Mouse (Mus musculus) intestine, embryonic 16.5 days (tissue): ENCODE data around the gene Lefty1. TPM values are rescaled to one million over a fixed set of nuclear protein-coding genes. Genes with fewer than 3 reads are reported as not detected.
"Not testable (repeated sequence)": the region's sequence is repeated elsewhere in the genome, so short reads cannot be mapped to it uniquely, and the experiment has no call there.

Source experiments
- ATAC-seq: fragments of 200-750 bp; cut with Nextera tagmentation; 2 replicates; pipeline ENCODE4 v1.8.0; 2017; ENCODE audit warnings: moderate TSS enrichment, moderate library complexity
- H3K27ac ChIP-seq: fragments of 300-500 bp; sonication (generic); 2 replicates; pipeline ENCODE4 v1.5.1; 2014; ENCODE audit warnings: mild to moderate bottlenecking, low read length
- H3K27me3 ChIP-seq: fragments of 300-500 bp; sonication (generic); replicated peaks from 2 replicates; pipeline ENCODE4 v1.6.1; 2014; ENCODE audit warnings: low read length, control low read depth, mixed read lengths; ENCODE audit not compliant: control insufficient read depth, insufficient read depth
- H3K36me3 ChIP-seq: fragments of 300-500 bp; sonication (generic); 2 replicates; pipeline ENCODE4 v1.6.1; 2014; ENCODE audit warnings: low read length, control low read depth; ENCODE audit not compliant: control insufficient read depth, insufficient read depth
- H3K4me1 ChIP-seq: fragments of 300-500 bp; sonication (generic); 2 replicates; pipeline ENCODE4 v1.6.1; 2014; ENCODE audit warnings: low read length, control low read depth, mixed read lengths; ENCODE audit not compliant: control insufficient read depth, insufficient read depth
- H3K4me2 ChIP-seq: fragments of 300-500 bp; sonication (generic); 2 replicates; pipeline ENCODE4 v1.6.1; 2014; ENCODE audit warnings: low read depth, low read length, control low read depth
- H3K4me3 ChIP-seq: fragments of 300-500 bp; sonication (generic); 2 replicates; pipeline ENCODE4 v1.5.1; 2014; ENCODE audit warnings: mild to moderate bottlenecking, low read length
- H3K9ac ChIP-seq: fragments of 300-500 bp; sonication (generic); 2 replicates; pipeline ENCODE4 v1.6.1; 2014; ENCODE audit warnings: low read depth, low read length
- H3K9me3 ChIP-seq: fragments of 300-500 bp; sonication (generic); 2 replicates; pipeline ENCODE4 v1.6.1; 2016; ENCODE audit warnings: low read length, control low read depth; ENCODE audit not compliant: control insufficient read depth
- WGBS: fragments of 180-500 bp; shearing (Covaris S2); extraction: QIAGEN DNeasy Blood & Tissue Kit; methylation state at CpG from one replicate; pipeline ENCODE4 v1.1.7; 2014; 5-methylcytosine and 5-hydroxymethylcytosine counted together
- polyA plus RNA-seq: library from polyadenylated mRNA; unstranded; fragments of >200 nt; fragmentation: Nextera tagmentation; extraction: Ambion mirVana; gene quantifications from 2 replicates; pipeline ENCODE4 v1.2.1, GENCODE M21; 2015

Gene Lefty1
- polyA plus RNA-seq, 1 experiment from 2014 or later, result 1.8 TPM

GRCm38 (mm10) chr1:180936610-180937398, 2.0 kb downstream of the Lefty1 start:
- H3K4me1 ChIP-seq, result peaks cover 13% of the 10 kb centered on the region
- peak overlapping the region; percentile 49; the same call in 1 of the 2 replicates for H3K9ac ChIP-seq
- not testable (repeated sequence) for H3K27me3 ChIP-seq, H3K9me3 ChIP-seq, H3K36me3 ChIP-seq, H3K27ac ChIP-seq
- 4% methylated on average over 38 of the region's 41 CpGs for WGBS
- H3K4me3 ChIP-seq, result peak overlapping the region; percentile 39
- peak overlapping the region; percentile 60 for H3K4me2 ChIP-seq
- ATAC-seq, result peak; percentile 93

- not testable (repeated sequence) for H3K9ac ChIP-seq, H3K4me2 ChIP-seq, H3K27ac ChIP-seq, H3K4me3 ChIP-seq, ATAC-seq, H3K27me3 ChIP-seq, H3K36me3 ChIP-seq, H3K9me3 ChIP-seq
- WGBS, result 52% methylated on average over 13 of the region's 13 CpGs
- peaks cover 13% of the 10 kb centered on the region for H3K4me1 ChIP-seq
Observed at GRCm38 (mm10) chr1:180937631-180938030, 2.8 kb downstream of the Lefty1 start.

GRCm38 (mm10) chr1:180938781-180939180, 4.0 kb downstream of the Lefty1 start:
- WGBS, result 91% methylated on average over 2 of the region's 2 CpGs
- not testable (repeated sequence) for ATAC-seq, H3K36me3 ChIP-seq

GRCm38 (mm10) chr1:180940776-180941460, 6.1 kb downstream of the Lefty1 start:
- no peaks in the 10 kb centered on the region for H3K9me3 ChIP-seq
- peak overlapping the region; percentile 96 for H3K4me3 ChIP-seq
- no peaks in the 10 kb centered on the region for H3K36me3 ChIP-seq
- H3K4me2 ChIP-seq, result peak overlapping the region; percentile 94
- 85% methylated on average over 7 of the region's 7 CpGs for WGBS
- H3K27ac ChIP-seq, result no peak overlapping the region
- H3K4me1 ChIP-seq, result peaks cover 43% of the 10 kb centered on the region
- no peak overlapping the region for H3K9ac ChIP-seq
- no peak for ATAC-seq
- H3K27me3 ChIP-seq, result 0 out of 2 replicates have a peak, but pooled peaks cover 1% of the 10 kb centered on the region

More at GRCm38 (mm10) chr1:180938781-180939180, 4.0 kb downstream of the Lefty1 start:
- peaks cover 23% of the 10 kb centered on the region for H3K4me1 ChIP-seq
- not testable (repeated sequence) for H3K27me3 ChIP-seq, H3K4me2 ChIP-seq, H3K9ac ChIP-seq, H3K9me3 ChIP-seq, H3K27ac ChIP-seq, H3K4me3 ChIP-seq

- Histone ChIP-seq H3K4me1 (peaks cover 51% of the 10 kb centered on the region), H3K9ac (peak overlapping the region; percentile 94), H3K9me3 (no peaks in the 10 kb centered on the region), H3K4me3 (peak overlapping the region; percentile 96), H3K36me3 (no peaks in the 10 kb centered on the region), H3K4me2 (peak overlapping the region; percentile 94), H3K27ac (peak overlapping the region; percentile 87), H3K27me3 (no peaks in the 10 kb centered on the region)
- WGBS, result 5% methylated on average over 18 of the region's 18 CpGs
- peak; percentile 36 for ATAC-seq
Observed at GRCm38 (mm10) chr1:180941726-180942125, 6.9 kb downstream of the Lefty1 start.

- no peaks in the 10 kb centered on the region for H3K27me3 ChIP-seq
- peak within 1 kb of the TSS; percentile 94 for H3K9ac ChIP-seq
- peaks cover 50% of the 10 kb centered on the region for H3K4me1 ChIP-seq
- peak within 1 kb of the TSS; percentile 96 for H3K4me3 ChIP-seq
- H3K36me3 ChIP-seq, result no peaks in the 10 kb centered on the region
- WGBS, result under 1% methylated on average over 70 of the region's 73 CpGs
- peak within 1 kb of the TSS; percentile 87 for H3K27ac ChIP-seq
- peak within 1 kb of the TSS; percentile 94 for H3K4me2 ChIP-seq
- no peaks in the 10 kb centered on the region for H3K9me3 ChIP-seq
- peak; percentile 71 for ATAC-seq
Observed at GRCm38 (mm10) chr1:180942166-180943031, 7.6 kb downstream of the Lefty1 start, which contains the start of gene Tmem63a. TSS of gene Tmem63a (plus strand) at chr1:180942344.

- no peak for ATAC-seq
- H3K4me2 ChIP-seq, result peak overlapping the region; percentile 94
- peak overlapping the region; percentile 96 for H3K4me3 ChIP-seq
- no peaks in the 10 kb centered on the region for H3K36me3 ChIP-seq
- H3K27ac ChIP-seq, result peak overlapping the region; percentile 87
- no peaks in the 10 kb centered on the region for H3K27me3 ChIP-seq
- 48% methylated on average over 11 of the region's 11 CpGs for WGBS
- peaks cover 50% of the 10 kb centered on the region for H3K4me1 ChIP-seq
- H3K9me3 ChIP-seq, result no peaks in the 10 kb centered on the region
- peak overlapping the region; percentile 94 for H3K9ac ChIP-seq
Observed at GRCm38 (mm10) chr1:180943032-180943644, 8.3 kb downstream of the Lefty1 start.

GRCm38 (mm10) chr1:180943896-180944295, 9.1 kb downstream of the Lefty1 start:
- Histone ChIP-seq H3K9ac (no peak overlapping the region), H3K4me1 (peaks cover 50% of the 10 kb centered on the region), H3K27ac (no peak overlapping the region), H3K4me3 (no peak overlapping the region), H3K4me2 (no peak overlapping the region), H3K9me3 (no peaks in the 10 kb centered on the region), H3K36me3 (no peaks in the 10 kb centered on the region), H3K27me3 (no peaks in the 10 kb centered on the region)
- WGBS, result 64% methylated on average over 1 of the region's 1 CpGs
- ATAC-seq, result no peak
